Mouse (Mus musculus) hindbrain, embryonic 10.5 days (tissue): ENCODE results near the gene Tmem132c. TPM values are rescaled to one million over a fixed set of nuclear protein-coding genes. Genes with fewer than 3 reads are reported as not detected.
"Not testable (repeated sequence)": the region's sequence is repeated elsewhere in the genome, so short reads cannot be mapped to it uniquely, and the experiment has no call there.

ENCODE experiments used
- DNase-seq: peaks from one replicate; pipeline ENCODE4 v3.0.0-alpha.2; 2017; ENCODE audit warnings: low spot score
- H3K27ac ChIP-seq: fragments of 300-500 bp; sonication (generic); 2 replicates; pipeline ENCODE4 v1.5.1; 2016; ENCODE audit warnings: mild to moderate bottlenecking, moderate library complexity
- H3K27me3 ChIP-seq: fragments of 300-500 bp; sonication (generic); 2 replicates; pipeline ENCODE4 v1.6.1; 2016; ENCODE audit warnings: mild to moderate bottlenecking; ENCODE audit not compliant: poor library complexity, insufficient read depth, severe bottlenecking
- H3K36me3 ChIP-seq: fragments of 300-500 bp; sonication (generic); 2 replicates; pipeline ENCODE4 v1.6.1; 2016; ENCODE audit warnings: mild to moderate bottlenecking, moderate library complexity
- H3K4me1 ChIP-seq: fragments of 300-500 bp; sonication (generic); replicated peaks from 2 replicates; pipeline ENCODE4 v1.6.1; 2016; ENCODE audit warnings: mild to moderate bottlenecking
- H3K4me3 ChIP-seq: fragments of 300-500 bp; sonication (generic); 2 replicates; pipeline ENCODE4 v1.5.1; 2016; ENCODE audit warnings: mild to moderate bottlenecking, moderate library complexity
- H3K9me3 ChIP-seq: fragments of 300-500 bp; sonication (generic); 2 replicates; pipeline ENCODE4 v1.6.1; 2016; ENCODE audit warnings: mild to moderate bottlenecking, moderate library complexity
- WGBS: fragments of 180-500 bp; shearing (Covaris S2); methylation state at CpG from one replicate; pipeline ENCODE4 v1.1.7; 2016; 5-methylcytosine and 5-hydroxymethylcytosine counted together
- polyA plus RNA-seq: library from polyadenylated mRNA; unstranded; fragments of >200 nt; fragmentation: Nextera tagmentation; extraction: Ambion mirVana; gene quantifications from 2 replicates; pipeline ENCODE4 v1.2.1, GENCODE M21; 2016

The Tmem132c gene
- polyA plus RNA-seq, 1 experiment from 2014 or later = 24.0 TPM

- peaks cover 4% of the 10 kb centered on the region; the same call in 1 of the 2 replicates for H3K9me3 ChIP-seq
- no peaks in the 10 kb centered on the region for H3K27me3 ChIP-seq
- peak overlapping the region; percentile 26; the same call in 1 of the 2 replicates for H3K27ac ChIP-seq
- peaks cover 23% of the 10 kb centered on the region for H3K4me1 ChIP-seq
- DNase-seq = peak; percentile 38
- WGBS = 27% methylated on average over 8 of the region's 8 CpGs
- peaks cover 12% of the 10 kb centered on the region for H3K36me3 ChIP-seq
- H3K4me3 ChIP-seq = no peak overlapping the region
Measured at GRCm38 (mm10) chr5:127355836-127356235, 114.2 kb downstream of the Tmem132c start.

DNA sequence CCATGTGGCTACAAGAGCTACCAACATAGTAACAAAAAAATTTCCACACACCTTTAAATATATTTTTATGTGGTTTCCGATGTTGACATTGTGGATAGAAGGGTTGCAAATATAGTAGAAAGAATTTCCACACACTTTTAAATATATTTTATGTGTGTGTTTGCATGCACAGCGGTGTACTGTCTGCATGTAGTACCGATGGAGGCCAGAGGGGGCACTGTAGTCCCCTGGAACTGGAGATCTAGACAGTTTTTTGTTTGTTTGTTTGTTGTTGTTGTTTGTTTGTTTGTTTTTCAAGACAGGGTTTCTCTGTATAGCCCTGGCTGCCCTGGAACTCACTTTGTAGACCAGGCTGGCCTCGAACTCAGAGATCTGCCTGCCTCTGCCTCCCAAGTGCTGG is 116.3 kb downstream of the Tmem132c start:
- peaks cover 22% of the 10 kb centered on the region for H3K4me1 ChIP-seq
- not testable (repeated sequence) for H3K4me3 ChIP-seq, H3K9me3 ChIP-seq, H3K27me3 ChIP-seq, DNase-seq, H3K27ac ChIP-seq
- WGBS = 89% methylated on average over 4 of the region's 4 CpGs
- peaks cover 12% of the 10 kb centered on the region for H3K36me3 ChIP-seq

- 73% methylated on average over 8 of the region's 8 CpGs for WGBS
- H3K27ac ChIP-seq = no peak overlapping the region
- no peaks in the 10 kb centered on the region for H3K27me3 ChIP-seq
- H3K4me3 ChIP-seq = no peak overlapping the region
- peaks cover 10% of the 10 kb centered on the region for H3K9me3 ChIP-seq
- no peak for DNase-seq
- H3K36me3 ChIP-seq = peaks cover 17% of the 10 kb centered on the region
- peaks cover 12% of the 10 kb centered on the region for H3K4me1 ChIP-seq
Measured at GRCm38 (mm10) chr5:127361145-127361544, 119.5 kb downstream of the Tmem132c start.

DNA sequence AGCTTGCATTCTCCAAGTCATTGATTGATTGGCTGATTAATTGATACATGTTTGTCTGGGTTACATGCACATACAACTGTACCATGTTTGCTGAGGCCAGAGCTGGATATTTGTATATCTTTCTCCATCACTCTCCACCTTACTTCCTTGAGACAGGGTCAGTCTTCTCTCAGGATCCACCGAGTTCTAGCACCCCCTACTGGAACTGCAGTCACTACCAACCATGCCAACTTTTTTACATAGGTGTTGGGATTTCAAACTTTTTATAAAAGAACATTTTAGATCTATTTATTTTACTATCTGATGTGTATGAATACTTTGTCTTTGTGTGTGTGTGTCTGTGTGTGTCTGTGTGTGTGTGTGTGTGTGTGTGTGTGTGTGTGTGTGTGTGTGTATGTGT is 123.5 kb downstream of the Tmem132c start:
- Histone ChIP-seq H3K36me3 (peaks cover 10% of the 10 kb centered on the region), H3K27me3 (no peaks in the 10 kb centered on the region), H3K9me3 (peaks cover 12% of the 10 kb centered on the region), H3K27ac (no peak overlapping the region), H3K4me1 (peaks cover 17% of the 10 kb centered on the region), H3K4me3 (no peak overlapping the region)
- no peak for DNase-seq
- WGBS = 29% methylated on average over 1 of the region's 1 CpGs

DNA sequence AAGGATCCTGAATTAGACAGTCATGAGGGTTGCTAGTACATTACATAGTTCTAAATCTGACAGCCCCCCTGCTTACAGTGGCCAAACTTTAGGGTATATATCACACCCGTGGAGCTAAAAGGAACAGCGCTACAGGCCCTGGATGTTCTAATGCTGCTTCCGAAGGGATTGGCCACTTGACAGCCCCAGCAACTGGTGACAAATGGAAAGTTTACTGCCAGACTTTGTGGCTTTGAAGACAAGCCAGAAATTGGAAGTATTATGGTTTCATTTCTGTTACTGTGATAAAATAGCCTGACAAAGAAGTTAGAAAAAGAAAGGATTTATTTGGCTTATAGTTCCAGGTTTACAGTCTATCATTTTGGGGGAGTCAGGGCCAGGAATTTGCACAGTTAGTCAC is 126.6 kb downstream of the Tmem132c start:
- Histone ChIP-seq H3K27me3 (no peaks in the 10 kb centered on the region), H3K9me3 (peaks cover 11% of the 10 kb centered on the region), H3K27ac (no peak overlapping the region), H3K4me1 (peaks cover 28% of the 10 kb centered on the region), H3K4me3 (no peak overlapping the region), H3K36me3 (peaks cover 6% of the 10 kb centered on the region; the same call in 1 of the 2 replicates)
- 96% methylated on average over 3 of the region's 3 CpGs for WGBS
- no peak for DNase-seq

GRCm38 (mm10) chr5:127369812-127370211 is 128.2 kb downstream of the Tmem132c start:
- no peaks in the 10 kb centered on the region for H3K27me3 ChIP-seq
- no peak for DNase-seq

GRCm38 (mm10) chr5:127370503-127370902 is 128.9 kb downstream of the Tmem132c start:
- peak; percentile 72 for DNase-seq
- WGBS = 10% methylated on average over 3 of the region's 3 CpGs
- Histone ChIP-seq H3K27ac (peak overlapping the region; percentile 64), H3K27me3 (no peaks in the 10 kb centered on the region; the same call in 1 of the 2 replicates), H3K4me1 (peaks cover 28% of the 10 kb centered on the region), H3K9me3 (peaks cover 14% of the 10 kb centered on the region), H3K4me3 (no peak overlapping the region), H3K36me3 (peaks cover 6% of the 10 kb centered on the region; the same call in 1 of the 2 replicates)

More at GRCm38 (mm10) chr5:127369812-127370211, 128.2 kb downstream of the Tmem132c start:
- H3K27ac ChIP-seq = peak overlapping the region; percentile 64
- peaks cover 6% of the 10 kb centered on the region; the same call in 1 of the 2 replicates for H3K36me3 ChIP-seq
- peaks cover 12% of the 10 kb centered on the region for H3K9me3 ChIP-seq
- WGBS = 77% methylated on average over 7 of the region's 7 CpGs
- H3K4me3 ChIP-seq = no peak overlapping the region
- H3K4me1 ChIP-seq = peaks cover 28% of the 10 kb centered on the region

DNA sequence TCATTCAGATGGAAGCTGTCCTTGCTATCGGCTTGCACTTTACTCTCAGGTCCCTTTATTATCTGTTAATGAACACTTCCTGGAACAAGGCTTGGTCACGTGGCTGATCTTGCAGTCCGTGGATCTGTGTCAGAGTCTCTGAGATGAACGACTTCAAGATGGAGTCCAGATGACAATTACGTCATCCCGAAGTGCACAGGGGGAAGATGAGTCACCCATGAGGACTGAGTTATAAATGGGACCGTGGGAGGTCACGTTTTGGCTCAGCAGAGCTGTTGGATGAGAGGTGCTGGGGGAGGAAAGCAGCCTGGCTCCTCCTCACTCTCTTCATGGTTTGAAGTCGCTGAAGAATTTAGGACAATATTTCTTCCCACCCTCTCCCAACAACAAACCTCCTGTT is 132.6 kb downstream of the Tmem132c start:
- no peak for DNase-seq
- peaks cover 28% of the 10 kb centered on the region for H3K4me1 ChIP-seq
- H3K9me3 ChIP-seq = 0 out of 2 replicates have a peak, but pooled peaks cover 3% of the 10 kb centered on the region
- no peaks in the 10 kb centered on the region; the same call in 1 of the 2 replicates for H3K27me3 ChIP-seq
- 89% methylated on average over 9 of the region's 9 CpGs for WGBS
- no peak overlapping the region for H3K27ac ChIP-seq
- no peaks in the 10 kb centered on the region for H3K36me3 ChIP-seq
- H3K4me3 ChIP-seq = no peak overlapping the region

- no peaks in the 10 kb centered on the region for H3K36me3 ChIP-seq
- H3K27ac ChIP-seq = no peak overlapping the region
- 96% methylated on average over 3 of the region's 3 CpGs for WGBS
- no peak for DNase-seq
- H3K4me3 ChIP-seq = no peak overlapping the region
- H3K9me3 ChIP-seq = 0 out of 2 replicates have a peak, but pooled peaks cover 3% of the 10 kb centered on the region
- peaks cover 14% of the 10 kb centered on the region for H3K4me1 ChIP-seq
- H3K27me3 ChIP-seq = no peaks in the 10 kb centered on the region; the same call in 1 of the 2 replicates
Measured at GRCm38 (mm10) chr5:127375654-127376053, 134.0 kb downstream of the Tmem132c start.

DNA sequence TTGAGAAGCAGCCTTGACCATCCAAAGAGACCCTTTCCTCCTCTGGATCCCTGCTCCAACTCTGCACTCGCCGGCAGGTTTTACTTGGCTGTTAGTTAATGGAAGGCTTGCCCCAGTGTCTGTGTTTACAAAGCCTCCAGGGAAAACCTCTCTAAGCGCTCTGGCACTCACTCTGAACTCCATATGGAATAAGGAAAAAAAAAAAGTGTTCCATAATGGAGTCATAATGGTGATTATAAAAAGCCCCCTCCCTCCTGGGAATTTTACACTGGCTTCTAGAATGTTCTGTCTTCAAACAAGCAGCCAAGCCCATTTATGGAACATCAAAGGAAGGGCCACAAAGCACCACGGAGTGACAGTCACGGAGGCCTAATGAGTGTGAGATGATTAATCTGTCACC is 136.9 kb downstream of the Tmem132c start:
- Histone ChIP-seq H3K27ac (no peak overlapping the region), H3K4me1 (peaks cover 6% of the 10 kb centered on the region; the same call in 1 of the 2 replicates), H3K36me3 (no peaks in the 10 kb centered on the region), H3K27me3 (no peaks in the 10 kb centered on the region; the same call in 1 of the 2 replicates), H3K9me3 (0 out of 2 replicates have a peak, but pooled peaks cover 3% of the 10 kb centered on the region), H3K4me3 (no peak overlapping the region)
- DNase-seq = no peak
- 62% methylated on average over 5 of the region's 5 CpGs for WGBS

DNA sequence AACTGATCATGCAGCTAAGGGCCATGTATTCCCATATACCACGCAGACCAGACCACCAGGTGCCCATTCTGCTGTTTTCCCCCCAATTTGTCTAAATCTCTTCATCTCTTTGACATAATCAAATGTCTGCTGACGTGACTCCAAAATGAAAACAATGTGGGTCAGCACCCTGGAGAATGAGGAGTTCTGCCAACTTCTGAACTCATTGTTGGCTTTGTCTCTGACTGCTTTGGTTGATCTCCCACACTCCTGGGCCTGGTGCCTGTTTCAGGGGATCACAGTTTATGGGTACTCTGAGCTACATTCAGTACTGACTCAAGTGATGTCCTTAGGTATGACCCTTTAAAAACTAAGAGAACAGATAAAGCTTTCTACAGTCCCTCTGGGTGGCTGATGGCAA is 137.7 kb downstream of the Tmem132c start:
- DNase-seq = no peak
- Histone ChIP-seq H3K27ac (no peak overlapping the region), H3K36me3 (no peaks in the 10 kb centered on the region), H3K4me3 (no peak overlapping the region), H3K4me1 (peaks cover 6% of the 10 kb centered on the region; the same call in 1 of the 2 replicates), H3K9me3 (0 out of 2 replicates have a peak, but pooled peaks cover 3% of the 10 kb centered on the region), H3K27me3 (no peaks in the 10 kb centered on the region; the same call in 1 of the 2 replicates)
- 74% methylated on average over 2 of the region's 2 CpGs for WGBS

GRCm38 (mm10) chr5:127381216-127381615 is 139.6 kb downstream of the Tmem132c start:
- Histone ChIP-seq H3K36me3 (peaks cover 2% of the 10 kb centered on the region; the same call in 1 of the 2 replicates), H3K27ac (no peak overlapping the region), H3K4me3 (no peak overlapping the region), H3K9me3 (peaks cover 4% of the 10 kb centered on the region; the same call in 1 of the 2 replicates), H3K27me3 (no peaks in the 10 kb centered on the region), H3K4me1 (peaks cover 6% of the 10 kb centered on the region; the same call in 1 of the 2 replicates)
- WGBS = 76% methylated on average over 4 of the region's 4 CpGs
- DNase-seq = no peak

DNA sequence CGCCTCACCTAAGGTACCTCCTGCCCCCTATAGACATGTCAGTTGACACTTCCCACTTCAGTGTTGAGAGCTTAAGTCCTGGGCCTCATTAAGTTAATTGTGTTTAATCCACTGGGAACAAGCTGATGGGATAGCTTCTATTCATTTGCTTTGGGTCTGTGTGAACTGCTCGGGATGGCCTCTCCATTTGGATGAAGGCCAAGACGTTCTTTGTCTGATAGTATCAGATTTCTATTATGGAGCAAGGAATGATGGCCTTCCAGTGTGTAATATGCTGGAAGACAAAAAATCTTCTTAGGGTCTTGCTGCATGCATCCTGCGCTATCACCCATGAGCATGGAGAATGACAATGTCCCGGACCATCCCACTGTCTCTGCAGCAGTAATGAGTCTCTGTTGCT is 141.0 kb downstream of the Tmem132c start:
- no peaks in the 10 kb centered on the region for H3K27me3 ChIP-seq
- DNase-seq = no peak
- H3K9me3 ChIP-seq = peaks cover 4% of the 10 kb centered on the region; the same call in 1 of the 2 replicates
- peaks cover 6% of the 10 kb centered on the region; the same call in 1 of the 2 replicates for H3K4me1 ChIP-seq
- no peak overlapping the region for H3K27ac ChIP-seq
- H3K36me3 ChIP-seq = peaks cover 2% of the 10 kb centered on the region; the same call in 1 of the 2 replicates
- no peak overlapping the region for H3K4me3 ChIP-seq
- WGBS = 84% methylated on average over 5 of the region's 5 CpGs
